ENCODE assay signal across 24 mouse cellular contexts in the genomic region with DNA sequence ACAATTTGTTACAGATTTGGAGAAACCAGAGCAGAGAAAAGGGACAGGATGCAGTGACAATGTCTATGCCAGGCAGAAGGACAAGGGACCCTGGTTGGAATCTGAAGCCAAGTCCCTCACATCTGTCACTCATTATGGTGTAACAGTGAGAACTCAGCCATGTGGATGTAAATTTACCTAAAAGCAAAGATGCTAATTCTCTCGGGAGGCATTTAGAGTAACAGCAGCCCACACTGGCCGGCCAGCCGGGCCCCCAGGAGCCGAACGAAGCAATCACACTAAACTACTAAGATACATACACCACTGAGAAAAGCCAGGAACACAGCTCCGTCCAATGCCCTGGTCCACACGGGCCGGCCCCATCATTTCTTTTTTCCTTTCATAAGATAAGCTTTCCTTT.
A peak's percentile ranks its signal among the peaks of the same experiment; 100 is the strongest.
DNase-seq lines count a peak whose midpoint lies in the region; ATAC-seq lines count a peak whose summit lies in the region.
"Had no signal": no experiment of that assay in that cellular context is flagged by ENCODE, and none has a peak within 500 bp of the region (broad histone marks: within the 10 kb centered on the region; RNA-seq: fewer than 3 reads in every experiment).

No protein-coding gene starts in this region.

- no peak overlapping the region for H3K4me3 ChIP-seq in forebrain, embryonic 14.5 days (ENCODE audit: low read depth, low read length)
- no peak overlapping the region for H3K4me3 ChIP-seq in forebrain, embryonic 11.5 days (ENCODE audit: low read depth, low read length)
- H3K4me3 ChIP-seq in embryonic facial prominence, embryonic 13.5 days, result no peak overlapping the region
- no peak overlapping the region for H3K4me3 ChIP-seq in limb, embryonic 13.5 days
- H3K4me3 ChIP-seq: erythroblast, embryonic 14.5 days; forebrain, embryonic 15.5 days; heart, embryonic 13.5 days; hindbrain, embryonic 12.5 days; kidney, embryonic 15.5 days; neural tube, embryonic 15.5 days had no signal

- ATAC-seq in forebrain, embryonic 14.5 days, result peak; percentile 42; the same call in 1 of the 2 replicates
- no peak for ATAC-seq in forebrain, embryonic 11.5 days (replicated peaks; ENCODE audit: low FRiP score)
- no peak for ATAC-seq in embryonic facial prominence, embryonic 13.5 days (ENCODE audit: insufficient number of reproducible peaks, insufficient read depth, low FRiP score, low TSS enrichment, low read depth)
- no peak for ATAC-seq in limb, embryonic 13.5 days (ENCODE audit: low FRiP score, low read depth)
- ATAC-seq: CD4-positive, CD25-positive, alpha-beta regulatory T cell, adult 4 months; forebrain, embryonic 15.5 days had no signal

- H3K27me3 ChIP-seq in forebrain, embryonic 14.5 days (replicated peaks; ENCODE audit: control insufficient read depth, insufficient read depth, low read length), result no peaks in the 10 kb centered on the region
- H3K27me3 ChIP-seq in forebrain, embryonic 11.5 days (ENCODE audit: control insufficient read depth, insufficient read depth, low read length), result no peaks in the 10 kb centered on the region
- H3K27me3 ChIP-seq in embryonic facial prominence, embryonic 13.5 days, result no peaks in the 10 kb centered on the region
- H3K27me3 ChIP-seq in limb, embryonic 13.5 days, result no peaks in the 10 kb centered on the region
- H3K27me3 ChIP-seq: forebrain, embryonic 15.5 days; heart, embryonic 13.5 days; hindbrain, embryonic 12.5 days; kidney, embryonic 15.5 days; neural tube, embryonic 15.5 days had no signal

- no peak overlapping the region for H3K4me2 ChIP-seq in forebrain, embryonic 14.5 days (ENCODE audit: low read length)
- H3K4me2 ChIP-seq in forebrain, embryonic 11.5 days (ENCODE audit: low read depth, low read length, severe bottlenecking), result no peak overlapping the region
- peak overlapping the region; percentile 14; the same call in 1 of the 2 replicates for H3K4me2 ChIP-seq in embryonic facial prominence, embryonic 13.5 days
- peak overlapping the region; percentile 28; the same call in 1 of the 2 replicates for H3K4me2 ChIP-seq in limb, embryonic 13.5 days (replicated peaks)
- H3K4me2 ChIP-seq: forebrain, embryonic 15.5 days; heart, embryonic 13.5 days; hindbrain, embryonic 12.5 days; kidney, embryonic 15.5 days; neural tube, embryonic 15.5 days had no signal

- H3K9ac ChIP-seq in forebrain, embryonic 14.5 days (ENCODE audit: low read length), result no peak overlapping the region
- H3K9ac ChIP-seq in forebrain, embryonic 11.5 days (ENCODE audit: low read length), result no peak overlapping the region
- no peak overlapping the region for H3K9ac ChIP-seq in embryonic facial prominence, embryonic 13.5 days
- H3K9ac ChIP-seq in limb, embryonic 13.5 days, result no peak overlapping the region
- H3K9ac ChIP-seq: forebrain, embryonic 15.5 days; heart, embryonic 13.5 days; hindbrain, embryonic 12.5 days; kidney, embryonic 15.5 days; neural tube, embryonic 15.5 days had no signal

- H3K4me1 ChIP-seq in forebrain, embryonic 14.5 days (ENCODE audit: control insufficient read depth, insufficient read depth, low read length), result no peaks in the 10 kb centered on the region; the same call in 1 of the 2 replicates
- H3K4me1 ChIP-seq in forebrain, embryonic 11.5 days (replicated peaks; ENCODE audit: control insufficient read depth, insufficient read depth, low read length), result no peaks in the 10 kb centered on the region
- H3K4me1 ChIP-seq in embryonic facial prominence, embryonic 13.5 days, result peaks cover 21% of the 10 kb centered on the region
- peaks cover 24% of the 10 kb centered on the region for H3K4me1 ChIP-seq in limb, embryonic 13.5 days
- H3K4me1 ChIP-seq: kidney, embryonic 15.5 days; neural tube, embryonic 15.5 days had no signal

- H3K36me3 ChIP-seq in forebrain, embryonic 14.5 days (ENCODE audit: control insufficient read depth, insufficient read depth, low read length), result no peaks in the 10 kb centered on the region
- H3K36me3 ChIP-seq in forebrain, embryonic 11.5 days (ENCODE audit: control insufficient read depth, insufficient read depth, low read length), result no peaks in the 10 kb centered on the region
- H3K36me3 ChIP-seq in embryonic facial prominence, embryonic 13.5 days, result no peaks in the 10 kb centered on the region
- no peaks in the 10 kb centered on the region for H3K36me3 ChIP-seq in limb, embryonic 13.5 days
- H3K36me3 ChIP-seq: forebrain, embryonic 15.5 days; heart, embryonic 13.5 days; hindbrain, embryonic 12.5 days; kidney, embryonic 15.5 days; neural tube, embryonic 15.5 days had no signal

- no peak overlapping the region for H3K27ac ChIP-seq in forebrain, embryonic 14.5 days (ENCODE audit: low read depth, low read length)
- no peak overlapping the region for H3K27ac ChIP-seq in forebrain, embryonic 11.5 days (ENCODE audit: low read depth, low read length)
- no peak overlapping the region for H3K27ac ChIP-seq in embryonic facial prominence, embryonic 13.5 days
- no peak overlapping the region for H3K27ac ChIP-seq in limb, embryonic 13.5 days
- H3K27ac ChIP-seq: forebrain, embryonic 15.5 days; heart, embryonic 13.5 days; hindbrain, embryonic 12.5 days; kidney, embryonic 15.5 days; neural tube, embryonic 15.5 days; stomach, postnatal 0 days had no signal

- peak; percentile 59 for DNase-seq in forebrain, embryonic 14.5 days (ENCODE audit: low spot score)
- DNase-seq in forebrain, embryonic 11.5 days (ENCODE audit: low spot score), result no peak
- peak; percentile 57 for DNase-seq in embryo, embryonic 10 days (ENCODE audit: low spot score)
- no peak for DNase-seq in B cell, adult 2 months
- no peak for DNase-seq in cerebellum, adult 9-11 months
- DNase-seq: adrenal gland, postnatal 25 days; cerebellum, adult 9-10 months; gastrocnemius, postnatal 14 days; heart, adult 18-20 months; heart, postnatal 14 days; kidney, adult 11 months; kidney, postnatal 36 days; lung, postnatal 4 days; thymus, postnatal 14 days had no signal

- H3K9me3 ChIP-seq in forebrain, embryonic 14.5 days (replicated peaks; ENCODE audit: control insufficient read depth, low read length), result no peaks in the 10 kb centered on the region
- H3K9me3 ChIP-seq in forebrain, embryonic 11.5 days (ENCODE audit: control insufficient read depth, low read length), result no peaks in the 10 kb centered on the region
- no peaks in the 10 kb centered on the region for H3K9me3 ChIP-seq in embryonic facial prominence, embryonic 13.5 days
- H3K9me3 ChIP-seq in limb, embryonic 13.5 days, result no peaks in the 10 kb centered on the region
- H3K9me3 ChIP-seq: forebrain, embryonic 15.5 days; heart, embryonic 13.5 days; hindbrain, embryonic 12.5 days; kidney, embryonic 15.5 days; neural tube, embryonic 15.5 days had no signal

- 47% methylated on average over 8 of the region's 8 CpGs for WGBS in forebrain, embryonic 14.5 days
- 55% methylated on average over 8 of the region's 8 CpGs for whole genome bisulfite sequencing in forebrain, embryonic 11.5 days
- 24% methylated on average over 8 of the region's 8 CpGs for WGBS in embryonic facial prominence, embryonic 13.5 days
- WGBS in limb, embryonic 13.5 days, result 18% methylated on average over 8 of the region's 8 CpGs

Comparison
In these comparisons a context has a peak if more than half of its experiments do, and no peak if none do; other contexts are left out.
1. DNase-seq: peak in forebrain, embryonic 14.5 days (single experiment) and embryo, embryonic 10 days (single experiment); none in forebrain, embryonic 11.5 days (single experiment), B cell, adult 2 months (0 of 2) and cerebellum, adult 9-11 months (single experiment).
2. H3K4me2 ChIP-seq: peak in embryonic facial prominence, embryonic 13.5 days (single experiment) and limb, embryonic 13.5 days (single experiment); none in forebrain, embryonic 14.5 days (single experiment) and forebrain, embryonic 11.5 days (single experiment).